Mouse (Mus musculus) macrophage (primary cell): ENCODE measurements around the gene BC035044. TPM values are rescaled to one million over a fixed set of nuclear protein-coding genes. Genes with fewer than 3 reads are reported as not detected.
"Not testable (repeated sequence)": the region's sequence is repeated elsewhere in the genome, so short reads cannot be mapped to it uniquely, and the experiment has no call there.

Experiments used
- H3K27ac ChIP-seq: fragments of 350-480 bp; formaldehyde crosslinking; 2 replicates; pipeline ENCODE4 v1.9.0; 2021
- H3K36me3 ChIP-seq: fragments of 350-480 bp; formaldehyde crosslinking; 2 replicates; pipeline ENCODE4 v1.9.0; 2021; ENCODE audit errors: inconsistent target
- H3K4me3 ChIP-seq: fragments of 350-480 bp; formaldehyde crosslinking; 2 replicates; pipeline ENCODE4 v1.9.0; 2021; ENCODE audit errors: inconsistent target
- H3K79me2 ChIP-seq: fragments of 350-480 bp; formaldehyde crosslinking; 2 replicates; pipeline ENCODE4 v1.9.0; 2021; ENCODE audit errors: inconsistent target
- WGBS: methylation state at CpG from one replicate; pipeline ENCODE4 v1.1.7; 2026; ENCODE audit warnings: inconsistent platforms; ENCODE audit not compliant: missing documents; 5-methylcytosine and 5-hydroxymethylcytosine counted together
- polyA plus RNA-seq: library from polyadenylated mRNA; stranded (reverse); fragments of 250-400 nt; gene quantifications from 3 replicates; pipeline ENCODE4 v1.2.4, GENCODE M21; 2018; ENCODE audit warnings: inconsistent platforms

The BC035044 gene
- polyA plus RNA-seq, 1 experiment from 2014 or later, result 4.3 TPM

DNA sequence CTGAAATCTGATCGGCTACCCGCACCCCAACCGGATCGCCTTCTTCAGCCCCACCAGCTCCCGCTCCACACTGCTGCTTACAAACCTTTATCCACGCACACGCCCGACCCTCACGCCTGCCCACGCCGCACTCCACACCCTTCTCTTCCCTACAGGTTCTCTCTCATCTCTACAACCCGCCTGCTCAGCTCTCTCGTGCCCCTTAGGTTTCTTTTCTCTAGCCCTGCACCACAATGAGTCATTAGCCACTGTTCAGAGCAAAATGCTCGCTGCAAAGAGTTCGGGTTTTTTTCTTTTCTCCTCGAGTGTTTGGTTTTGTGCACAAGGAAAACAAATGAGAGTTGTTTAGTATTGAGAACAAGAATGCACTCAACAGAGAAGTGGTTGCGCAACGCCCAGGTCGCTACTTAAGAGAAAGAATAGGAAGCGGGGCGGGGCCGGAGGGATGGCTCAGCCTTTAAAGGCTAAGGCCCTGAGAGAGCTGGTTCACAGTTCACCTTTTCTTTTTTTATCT, 47.4 kb downstream of the BC035044 start:
- Histone ChIP-seq H3K27ac (peak overlapping the region; percentile 91), H3K4me3 (peak overlapping the region; percentile 75), H3K79me2 (no peaks in the 10 kb centered on the region), H3K36me3 (no peaks in the 10 kb centered on the region)
- WGBS, result under 1% methylated on average over 22 of the region's 22 CpGs

DNA sequence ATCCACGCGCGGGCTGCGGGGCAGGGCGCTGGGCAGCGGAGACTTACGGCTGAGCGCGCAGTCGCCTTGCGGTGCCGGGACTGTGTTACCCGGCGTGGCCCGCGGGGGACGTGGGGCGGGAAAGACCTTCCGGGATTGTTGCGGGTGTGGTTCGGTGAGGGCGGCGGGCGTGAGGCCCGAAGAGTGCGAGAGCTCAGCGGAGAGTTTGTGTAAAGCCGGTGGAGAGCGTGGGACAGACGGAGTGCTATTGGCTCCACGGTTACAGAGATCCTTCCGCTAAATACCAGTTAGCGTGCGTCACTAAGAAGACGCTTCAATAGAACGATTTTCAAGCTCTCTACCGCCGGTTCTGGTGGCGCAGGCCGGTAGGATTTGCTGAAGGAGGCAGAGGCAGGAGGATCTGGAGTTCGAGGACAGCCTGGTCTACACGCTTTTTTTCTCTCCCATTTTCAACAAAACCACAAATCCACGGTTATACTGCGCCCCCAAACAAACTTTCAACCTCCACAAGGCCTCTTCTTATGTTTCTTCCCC, 47.9 kb downstream of the BC035044 start:
- under 1% methylated on average over 44 of the region's 44 CpGs for WGBS
- no peaks in the 10 kb centered on the region for H3K79me2 ChIP-seq
- peak overlapping the region; percentile 91 for H3K27ac ChIP-seq
- no peaks in the 10 kb centered on the region for H3K36me3 ChIP-seq
- peak overlapping the region; percentile 75 for H3K4me3 ChIP-seq

DNA sequence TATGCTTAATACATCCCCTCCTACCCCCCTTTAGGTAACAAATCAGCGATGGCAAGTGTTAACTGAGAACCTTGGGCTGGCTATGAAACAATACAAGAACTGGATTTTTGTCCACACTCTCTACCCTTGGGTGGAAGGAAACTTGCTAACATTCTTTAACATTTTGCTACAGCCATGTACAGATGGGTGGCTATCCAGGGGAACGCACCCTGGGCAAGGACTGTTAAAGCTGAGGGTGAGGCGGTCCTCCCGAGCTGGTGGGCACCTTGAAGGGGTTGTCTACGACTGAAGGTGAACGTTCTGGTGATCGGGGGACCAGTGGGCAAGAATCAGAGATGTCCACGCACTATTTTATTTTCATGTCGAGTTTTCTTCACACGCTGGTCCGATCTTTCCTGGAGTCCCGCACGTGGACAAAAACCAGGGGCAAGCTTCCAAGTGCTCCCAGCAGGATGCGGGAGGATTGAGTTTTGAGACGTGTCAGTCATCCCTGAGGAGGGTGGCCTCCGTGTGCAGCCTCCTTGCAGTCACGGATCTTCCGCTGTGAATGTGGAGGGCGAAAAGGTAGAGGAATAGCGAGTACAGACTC, 48.5 kb downstream of the BC035044 start:
- Histone ChIP-seq H3K79me2 (no peaks in the 10 kb centered on the region), H3K4me3 (peak overlapping the region; percentile 75), H3K27ac (peak overlapping the region; percentile 12; the same call in 1 of the 2 replicates), H3K36me3 (no peaks in the 10 kb centered on the region)
- WGBS, result 1% methylated on average over 19 of the region's 20 CpGs

DNA sequence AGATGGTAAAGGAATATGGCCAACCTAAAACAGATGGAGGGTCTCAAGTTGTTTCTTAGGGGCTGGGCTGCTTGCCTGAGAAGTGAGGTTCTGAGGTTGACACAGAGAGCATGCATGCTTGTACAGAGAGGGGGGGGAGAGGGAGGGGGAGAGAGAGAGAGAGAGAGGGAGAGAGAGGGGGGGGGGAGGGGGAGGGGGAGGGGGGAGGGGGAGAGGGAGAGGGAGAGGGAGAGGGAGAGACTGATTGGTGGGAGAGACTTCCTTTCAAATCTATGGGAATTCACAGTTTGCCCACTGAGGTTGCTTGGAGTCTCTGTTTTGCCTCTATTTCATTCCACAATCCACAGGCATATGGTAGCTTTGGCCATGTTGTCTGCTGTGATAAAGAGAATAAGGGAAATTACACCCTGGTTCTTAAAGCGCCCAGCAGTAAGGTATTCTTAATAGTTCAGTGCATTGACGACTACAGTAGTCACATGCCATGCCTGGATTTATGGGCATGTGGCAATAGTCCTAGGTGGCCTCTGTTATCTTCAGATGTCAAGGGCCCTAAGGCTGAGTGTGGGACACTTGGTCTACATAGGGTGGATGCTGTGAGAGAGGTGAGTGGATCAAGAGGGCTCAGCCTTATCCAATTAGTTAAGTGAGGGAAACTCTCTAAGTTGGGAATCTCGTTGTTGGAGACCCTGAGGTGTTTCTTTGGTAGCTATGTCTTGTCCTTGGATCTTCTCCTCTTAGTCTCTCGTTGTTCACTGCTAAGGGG, 49.4 kb downstream of the BC035044 start:
- Histone ChIP-seq H3K4me3 (no peak overlapping the region), H3K79me2 (no peaks in the 10 kb centered on the region), H3K36me3 (no peaks in the 10 kb centered on the region), H3K27ac (no peak overlapping the region)
- 64% methylated on average over 4 of the region's 4 CpGs for WGBS

DNA sequence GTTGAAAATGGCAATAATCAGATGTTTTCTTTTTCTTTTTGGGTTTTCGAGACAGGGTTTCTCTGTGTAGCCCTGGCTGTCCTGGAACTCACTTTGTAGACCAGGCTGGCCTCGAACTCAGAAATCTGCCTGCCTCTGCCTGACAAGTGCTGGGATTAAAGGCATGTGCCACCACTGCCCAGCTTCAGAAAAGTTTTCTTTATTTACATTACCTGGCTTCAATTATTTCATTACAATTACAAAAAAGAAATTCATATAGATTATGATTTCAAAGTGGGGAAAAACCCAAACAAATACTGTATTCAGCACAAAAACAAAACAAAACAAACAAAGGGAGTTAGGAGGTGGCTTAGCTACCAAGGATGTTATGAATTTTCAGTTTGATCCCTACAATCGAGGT, 50.3 kb downstream of the BC035044 start:
- H3K4me3 ChIP-seq, H3K27ac ChIP-seq, H3K79me2 ChIP-seq, H3K36me3 ChIP-seq: not testable (repeated sequence)
- 64% methylated on average over 3 of the region's 3 CpGs for WGBS

DNA sequence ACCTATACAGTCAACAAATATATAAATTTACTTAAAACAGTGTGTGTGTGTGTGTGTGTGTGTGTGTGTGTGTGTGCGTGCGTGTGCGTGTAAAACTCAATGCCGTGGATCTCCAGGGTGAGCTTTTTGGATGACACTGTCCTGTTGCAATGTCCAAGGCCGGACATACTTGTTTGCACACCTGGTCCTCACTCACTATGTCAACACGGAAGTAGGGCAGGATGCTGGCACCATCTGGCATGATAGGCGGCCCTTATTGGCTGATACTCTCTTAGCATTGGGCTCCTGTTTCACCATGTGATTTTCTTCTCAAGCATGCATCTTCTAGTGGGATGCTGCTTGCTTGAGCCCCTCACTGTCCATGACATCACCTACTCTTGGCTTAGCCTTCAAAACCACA, 51.0 kb downstream of the BC035044 start:
- H3K4me3 ChIP-seq, result peak overlapping the region; percentile 87; the same call in 1 of the 2 replicates
- no peak overlapping the region for H3K27ac ChIP-seq
- H3K36me3 ChIP-seq, result no peaks in the 10 kb centered on the region
- no peaks in the 10 kb centered on the region for H3K79me2 ChIP-seq
- 36% methylated on average over 7 of the region's 7 CpGs for WGBS

DNA sequence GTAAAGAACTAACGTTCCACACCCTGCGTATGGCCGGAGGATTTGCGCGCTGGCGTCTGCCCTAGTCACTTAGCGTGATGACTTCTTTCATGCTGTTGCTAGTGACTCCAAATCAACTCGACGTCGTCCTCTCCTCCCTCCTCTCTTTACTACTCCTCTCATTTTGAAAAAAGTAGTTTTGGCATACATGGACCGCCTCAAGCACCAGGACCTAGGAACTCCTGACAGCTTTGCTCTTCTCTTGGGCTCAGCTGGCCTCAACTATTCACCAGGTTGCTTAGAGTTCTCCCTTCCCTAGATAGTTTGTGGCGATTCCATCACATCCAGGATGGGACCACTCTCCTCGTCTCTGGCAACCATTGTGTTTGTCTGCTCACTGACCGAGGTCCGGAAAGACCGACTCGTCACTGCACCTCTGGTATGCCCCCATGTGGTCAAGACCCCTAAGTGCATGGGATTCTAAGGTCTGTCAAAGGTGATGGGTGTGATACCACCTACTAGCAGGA, 51.6 kb downstream of the BC035044 start:
- Histone ChIP-seq H3K4me3 (peak overlapping the region; percentile 87), H3K36me3 (no peaks in the 10 kb centered on the region), H3K79me2 (no peaks in the 10 kb centered on the region), H3K27ac (peak overlapping the region; percentile 92)
- WGBS, result 2% methylated on average over 17 of the region's 17 CpGs

DNA sequence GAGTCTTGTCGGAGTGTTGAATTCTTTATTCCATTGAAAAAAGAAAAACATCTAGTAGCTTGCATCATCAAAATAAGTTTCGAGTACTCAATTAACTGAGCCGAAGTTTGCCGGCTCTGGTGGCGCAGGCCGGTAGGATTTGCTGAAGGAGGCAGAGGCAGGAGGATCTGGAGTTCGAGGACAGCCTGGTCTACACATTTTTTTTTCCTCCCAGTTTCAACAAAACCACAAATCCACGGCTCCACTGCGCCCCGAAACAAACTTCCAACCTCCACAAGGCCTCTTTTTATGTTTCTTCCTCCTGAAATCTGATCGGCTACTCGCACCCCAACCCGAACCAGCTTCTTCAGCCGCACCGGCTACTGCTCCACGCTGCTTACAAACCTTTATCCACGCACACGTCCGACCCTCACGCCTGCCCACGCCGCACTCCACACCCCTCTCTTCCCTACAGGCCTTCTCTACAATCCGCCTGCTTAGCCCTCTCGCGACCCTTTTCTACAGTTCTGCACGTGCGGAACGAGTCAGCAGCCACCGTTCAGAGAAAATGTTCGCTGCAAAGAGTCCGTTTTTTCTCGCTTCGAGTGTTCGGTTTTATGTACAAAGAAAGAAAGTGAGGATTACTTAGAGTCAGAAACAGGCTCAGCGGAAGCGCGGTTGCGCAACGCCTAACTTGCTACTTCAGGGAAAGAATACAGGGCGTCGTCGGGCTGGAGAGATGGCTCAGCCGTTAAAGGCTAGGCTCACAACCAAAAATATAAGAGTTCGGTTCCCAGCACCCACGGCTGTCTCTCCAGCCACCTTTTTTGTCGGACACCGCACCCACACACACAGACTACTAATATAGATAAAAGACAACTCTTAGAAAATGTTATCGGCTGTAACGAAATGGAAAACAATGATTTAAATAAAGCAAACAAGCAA, 52.3 kb downstream of the BC035044 start:
- no peaks in the 10 kb centered on the region for H3K79me2 ChIP-seq
- peak overlapping the region; percentile 92 for H3K27ac ChIP-seq
- under 1% methylated on average over 49 of the region's 49 CpGs for WGBS
- peak overlapping the region; percentile 87 for H3K4me3 ChIP-seq
- H3K36me3 ChIP-seq, result no peaks in the 10 kb centered on the region

DNA sequence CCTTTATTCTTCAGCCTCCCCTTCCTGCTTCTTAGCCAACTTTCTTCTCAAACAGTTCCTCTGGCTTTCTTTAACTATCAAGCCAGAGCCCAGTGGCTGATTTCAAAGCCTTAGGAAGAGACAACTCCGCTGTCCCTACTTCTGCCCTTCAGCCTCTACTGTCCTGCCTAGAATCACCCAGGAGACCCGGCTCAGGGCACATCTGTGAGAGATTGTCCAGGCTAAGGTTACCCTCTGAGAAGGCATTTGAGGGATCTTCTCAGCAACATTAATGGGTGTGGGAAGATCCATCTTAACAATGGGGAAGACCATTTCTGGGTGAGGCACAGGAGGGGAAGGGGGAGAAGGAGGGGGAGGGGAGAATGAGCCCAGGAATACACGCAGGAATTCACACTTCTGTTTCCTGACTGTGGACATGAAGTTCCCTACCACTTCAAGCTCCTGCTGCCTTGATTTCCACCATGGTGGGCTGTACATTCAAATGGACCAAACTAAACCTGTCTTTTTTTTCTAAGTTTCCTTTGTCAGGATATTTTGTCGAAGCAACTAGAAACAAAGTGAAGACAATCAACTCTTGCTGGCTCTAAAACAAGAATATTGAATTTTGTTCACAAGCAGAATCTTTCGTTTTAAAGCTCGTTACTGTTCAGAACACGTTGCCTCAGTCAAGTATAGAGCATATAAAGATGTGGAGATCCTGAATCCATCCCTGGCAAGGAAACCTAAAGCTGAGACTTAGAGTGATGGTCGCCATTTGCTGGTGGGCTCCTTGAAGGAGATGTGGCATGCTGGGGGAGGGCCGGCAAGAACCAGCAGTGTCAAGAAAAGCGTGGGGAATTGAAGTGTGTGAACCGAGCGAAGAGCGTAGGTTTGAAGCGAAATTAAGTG, 53.2 kb downstream of the BC035044 start:
- no peaks in the 10 kb centered on the region for H3K36me3 ChIP-seq
- 11% methylated on average over 13 of the region's 14 CpGs for WGBS

DNA sequence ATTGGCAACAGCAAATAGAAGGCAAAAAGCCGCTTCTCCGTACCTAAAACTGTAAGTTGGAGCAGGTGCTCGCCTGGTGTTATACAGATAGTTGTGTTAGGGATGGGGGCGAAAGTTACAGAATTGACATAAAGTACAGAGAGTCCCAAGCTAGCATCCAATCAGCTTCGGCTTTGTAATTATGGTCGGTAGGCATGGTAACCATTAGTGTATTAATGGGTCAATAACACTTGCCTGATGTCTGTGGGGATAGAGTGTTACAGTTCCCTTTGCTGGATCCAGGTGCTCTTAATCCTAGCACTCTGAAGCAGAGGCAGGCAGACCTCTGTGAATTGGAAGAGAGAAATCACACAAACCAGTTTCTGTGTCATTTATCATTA, 54.0 kb downstream of the BC035044 start:
- Histone ChIP-seq H3K4me3 (no peak overlapping the region), H3K79me2 (no peaks in the 10 kb centered on the region), H3K36me3 (no peaks in the 10 kb centered on the region), H3K27ac (no peak overlapping the region)
- WGBS, result 94% methylated on average over 6 of the region's 6 CpGs

More for the DNA sequence above, 53.2 kb downstream of the BC035044 start:
- Histone ChIP-seq H3K4me3 (peak overlapping the region; percentile 87), H3K79me2 (no peaks in the 10 kb centered on the region), H3K27ac (peak overlapping the region; percentile 92; the same call in 1 of the 2 replicates)

DNA sequence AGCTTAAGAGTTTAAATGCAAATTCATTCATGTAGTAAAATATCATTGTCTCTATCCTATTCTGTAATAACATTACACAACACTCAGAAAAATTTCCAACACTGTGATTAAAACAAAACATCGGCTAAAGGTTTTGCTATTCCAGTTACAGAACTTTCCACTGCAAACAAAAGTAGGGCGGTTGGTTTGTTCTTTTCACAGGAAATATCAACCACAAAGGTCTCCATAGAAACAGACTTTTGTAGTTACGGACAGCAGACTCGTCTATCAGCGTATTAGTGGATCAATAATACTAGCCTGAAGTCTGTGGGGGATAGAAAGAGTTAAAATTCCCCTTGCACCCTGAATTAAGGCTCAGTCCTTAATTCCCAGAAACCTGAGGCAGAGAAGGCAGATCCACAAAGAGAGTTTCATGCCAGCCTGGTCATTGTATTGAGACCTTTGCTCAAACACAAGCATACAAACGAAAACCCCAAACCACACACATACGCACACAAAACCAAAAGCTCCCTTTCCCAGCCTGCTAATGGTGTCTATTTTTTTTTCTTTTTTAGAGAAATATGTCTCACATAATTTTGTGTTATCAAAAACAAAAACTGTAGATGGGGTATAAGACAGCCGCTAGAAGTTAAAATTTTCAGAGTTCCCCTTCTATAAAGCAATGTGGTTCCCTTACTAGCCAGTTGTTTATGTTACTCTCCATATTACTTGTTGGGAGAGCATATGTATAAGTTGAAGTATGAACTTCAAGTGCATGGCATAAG, 54.6 kb downstream of the BC035044 start:
- H3K79me2 ChIP-seq, result no peaks in the 10 kb centered on the region
- no peak overlapping the region for H3K27ac ChIP-seq
- no peaks in the 10 kb centered on the region for H3K36me3 ChIP-seq
- 44% methylated on average over 7 of the region's 8 CpGs for WGBS
- H3K4me3 ChIP-seq, result no peak overlapping the region

DNA sequence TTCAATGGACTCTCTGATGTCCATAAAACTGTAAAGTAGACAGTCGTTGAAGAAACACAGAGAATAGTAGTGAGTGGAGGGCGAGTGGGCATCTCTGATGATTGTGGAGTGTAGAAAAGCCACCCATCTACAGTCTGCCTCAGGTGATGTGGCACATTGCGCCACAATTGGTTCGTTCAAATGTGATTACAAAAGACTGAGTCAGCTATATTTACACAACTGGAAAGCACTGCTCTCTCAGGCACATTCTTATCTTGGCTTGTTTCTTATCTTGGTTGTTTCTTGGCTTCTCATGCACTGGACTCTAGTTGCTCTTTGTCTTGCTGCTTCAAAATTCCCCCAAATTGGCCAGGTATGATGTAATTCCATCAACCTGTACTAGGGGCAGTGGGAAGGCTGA, 55.4 kb downstream of the BC035044 start:
- Histone ChIP-seq H3K27ac (no peak overlapping the region), H3K36me3 (no peaks in the 10 kb centered on the region), H3K4me3 (no peak overlapping the region), H3K79me2 (no peaks in the 10 kb centered on the region)
- 61% methylated on average over 4 of the region's 4 CpGs for WGBS

DNA sequence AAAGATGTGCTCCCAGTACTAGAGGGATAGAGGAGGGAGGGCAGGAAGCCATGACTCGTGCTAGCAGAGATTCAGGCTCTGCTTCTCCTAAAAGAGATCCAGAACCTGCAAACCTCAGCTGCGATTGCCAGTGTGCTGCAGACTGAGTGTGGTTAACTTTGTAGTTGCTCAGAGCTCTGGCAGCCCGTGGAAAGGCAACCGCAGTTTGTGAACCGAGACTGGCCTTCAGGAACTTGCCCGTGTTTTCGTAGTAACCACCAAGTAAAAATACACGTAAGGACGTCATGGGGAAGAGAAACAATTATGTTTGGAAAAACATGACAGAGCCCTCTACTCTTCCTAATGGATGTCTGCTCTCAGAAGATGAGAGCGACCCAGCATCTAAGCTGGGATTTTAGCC, 57.9 kb downstream of the BC035044 start:
- H3K27ac ChIP-seq, result no peak overlapping the region
- no peaks in the 10 kb centered on the region for H3K79me2 ChIP-seq
- no peaks in the 10 kb centered on the region for H3K36me3 ChIP-seq
- 72% methylated on average over 10 of the region's 10 CpGs for WGBS
- no peak overlapping the region for H3K4me3 ChIP-seq
